Mouse (Mus musculus): ENCODE results near the gene Eml5. TPM values are rescaled to one million over a fixed set of nuclear protein-coding genes. Genes with fewer than 3 reads are reported as not detected.
A peak's percentile ranks its signal among the peaks of the same experiment; 100 is the strongest.

Gene Eml5
- polyA plus RNA-seq (2015; fragmentation: Nextera tagmentation; extraction: Ambion mirVana), result 3.0 and 3.4 TPM in 2 replicates

- Histone ChIP-seq H3K27me3 (peaks cover 11% of the 10 kb centered on the region; the same call in 1 of the 2 replicates), H3K4me2 (replicated peaks) (peak within 1 kb of the TSS; percentile 95), H3K9ac (peak within 1 kb of the TSS; percentile 31), H3K27ac (replicated peaks) (no peak within 1 kb of the TSS), H3K9me3 (replicated peaks) (no peaks in the 10 kb centered on the region), H3K36me3 (no peaks in the 10 kb centered on the region), H3K4me1 (peaks cover 5% of the 10 kb centered on the region; the same call in 1 of the 2 replicates), H3K4me3 (replicated peaks) (peak within 1 kb of the TSS; percentile 70)
- under 1% methylated on average over 77 of the region's 101 CpGs for WGBS
- peak; percentile 87 for ATAC-seq (ENCODE audit: insufficient number of reproducible peaks, low FRiP score, low TSS enrichment, low read depth)
Measured at GRCm38 (mm10) chr12:98900881-98901801, at the start of gene Eml5. Gene Eml5, minus strand, starts transcription at chr12:98901484.

GRCm38 (mm10) chr12:98932856-98933255 lies 31.6 kb upstream of the Eml5 start:
- ATAC-seq (ENCODE audit: insufficient number of reproducible peaks, low FRiP score, low TSS enrichment, low read depth), result no peak
- 72% methylated on average over 1 of the region's 1 CpGs for WGBS

GRCm38 (mm10) chr12:98932441-98932840 lies 31.2 kb upstream of the Eml5 start:
- Histone ChIP-seq H3K9me3 (replicated peaks) (no peaks in the 10 kb centered on the region; the same call in 1 of the 2 replicates), H3K4me2 (replicated peaks) (no peak overlapping the region), H3K9ac (no peak overlapping the region), H3K27me3 (no peaks in the 10 kb centered on the region), H3K4me3 (replicated peaks) (no peak overlapping the region), H3K27ac (replicated peaks) (no peak overlapping the region), H3K36me3 (no peaks in the 10 kb centered on the region), H3K4me1 (no peaks in the 10 kb centered on the region)
- ATAC-seq (ENCODE audit: insufficient number of reproducible peaks, low FRiP score, low TSS enrichment, low read depth), result no peak
- WGBS, result 67% methylated on average over 4 of the region's 4 CpGs

More at GRCm38 (mm10) chr12:98932856-98933255, 31.6 kb upstream of the Eml5 start:
- no peak overlapping the region for H3K27ac ChIP-seq (replicated peaks)
- H3K9me3 ChIP-seq (replicated peaks), result no peaks in the 10 kb centered on the region; the same call in 1 of the 2 replicates
- H3K36me3 ChIP-seq, result no peaks in the 10 kb centered on the region
- no peak overlapping the region for H3K4me3 ChIP-seq (replicated peaks)
- H3K27me3 ChIP-seq, result no peaks in the 10 kb centered on the region
- H3K4me1 ChIP-seq, result no peaks in the 10 kb centered on the region
- H3K4me2 ChIP-seq (replicated peaks), result no peak overlapping the region
- H3K9ac ChIP-seq, result no peak overlapping the region

GRCm38 (mm10) chr12:98931174-98931573 lies 29.9 kb upstream of the Eml5 start:
- H3K27me3 ChIP-seq, result no peaks in the 10 kb centered on the region
- H3K9me3 ChIP-seq (replicated peaks), result no peaks in the 10 kb centered on the region; the same call in 1 of the 2 replicates
- no peaks in the 10 kb centered on the region for H3K36me3 ChIP-seq
- no peak overlapping the region for H3K4me3 ChIP-seq (replicated peaks)
- no peak for ATAC-seq (ENCODE audit: insufficient number of reproducible peaks, low FRiP score, low TSS enrichment, low read depth)
- 87% methylated on average over 4 of the region's 4 CpGs for WGBS
- no peak overlapping the region for H3K27ac ChIP-seq (replicated peaks)
- H3K4me1 ChIP-seq, result no peaks in the 10 kb centered on the region
- no peak overlapping the region for H3K4me2 ChIP-seq (replicated peaks)
- no peak overlapping the region for H3K9ac ChIP-seq

GRCm38 (mm10) chr12:98920194-98920991 lies 19.1 kb upstream of the Eml5 start, which contains the start of gene Ttc8:
Gene Ttc8, plus strand, starts transcription at chr12:98920574.
- peak within 1 kb of the TSS; percentile 74 for H3K9ac ChIP-seq
- H3K27ac ChIP-seq (replicated peaks), result peak within 1 kb of the TSS; percentile 71
- peak within 1 kb of the TSS; percentile 82 for H3K4me2 ChIP-seq (replicated peaks)
- WGBS, result 0% methylated on average over 35 of the region's 35 CpGs
- no peaks in the 10 kb centered on the region for H3K36me3 ChIP-seq
- peak within 1 kb of the TSS; percentile 75 for H3K4me3 ChIP-seq (replicated peaks)
- ATAC-seq (ENCODE audit: insufficient number of reproducible peaks, low FRiP score, low TSS enrichment, low read depth), result peak; percentile 98
- no peaks in the 10 kb centered on the region for H3K27me3 ChIP-seq
- no peaks in the 10 kb centered on the region for H3K9me3 ChIP-seq (replicated peaks)
- no peaks in the 10 kb centered on the region; the same call in 1 of the 2 replicates for H3K4me1 ChIP-seq

- Histone ChIP-seq H3K36me3 (no peaks in the 10 kb centered on the region), H3K27ac (replicated peaks) (no peak overlapping the region), H3K9me3 (replicated peaks) (no peaks in the 10 kb centered on the region), H3K4me3 (replicated peaks) (no peak overlapping the region), H3K27me3 (no peaks in the 10 kb centered on the region), H3K4me1 (no peaks in the 10 kb centered on the region), H3K9ac (no peak overlapping the region), H3K4me2 (replicated peaks) (no peak overlapping the region)
- no peak for ATAC-seq (ENCODE audit: insufficient number of reproducible peaks, low FRiP score, low TSS enrichment, low read depth)
- 60% methylated on average over 9 of the region's 9 CpGs for WGBS
Measured at GRCm38 (mm10) chr12:98910096-98910495, 8.8 kb upstream of the Eml5 start.

GRCm38 (mm10) chr12:98905466-98905865 lies 4.2 kb upstream of the Eml5 start:
- ATAC-seq (ENCODE audit: insufficient number of reproducible peaks, low FRiP score, low TSS enrichment, low read depth), result no peak
- Histone ChIP-seq H3K4me2 (replicated peaks) (no peak overlapping the region), H3K4me1 (peaks cover 1% of the 10 kb centered on the region; the same call in 1 of the 2 replicates), H3K9ac (no peak overlapping the region), H3K27me3 (peaks cover under 1% of the 10 kb centered on the region; the same call in 1 of the 2 replicates), H3K36me3 (no peaks in the 10 kb centered on the region), H3K9me3 (replicated peaks) (no peaks in the 10 kb centered on the region), H3K27ac (replicated peaks) (no peak overlapping the region), H3K4me3 (replicated peaks) (no peak overlapping the region)
- 69% methylated on average over 5 of the region's 5 CpGs for WGBS

GRCm38 (mm10) chr12:98900341-98900880 lies 873 bp downstream of the Eml5 start:
- 2% methylated on average over 30 of the region's 31 CpGs for WGBS
- peaks cover 11% of the 10 kb centered on the region; the same call in 1 of the 2 replicates for H3K27me3 ChIP-seq
- peak; percentile 8; the same call in 1 of the 2 replicates for ATAC-seq (ENCODE audit: insufficient number of reproducible peaks, low FRiP score, low TSS enrichment, low read depth)

GRCm38 (mm10) chr12:98899676-98900075 lies 1.6 kb downstream of the Eml5 start:
- Histone ChIP-seq H3K4me3 (replicated peaks) (no peak overlapping the region), H3K9me3 (replicated peaks) (no peaks in the 10 kb centered on the region), H3K27me3 (peaks cover 11% of the 10 kb centered on the region; the same call in 1 of the 2 replicates), H3K36me3 (no peaks in the 10 kb centered on the region), H3K9ac (no peak overlapping the region), H3K27ac (replicated peaks) (no peak overlapping the region), H3K4me2 (replicated peaks) (0 out of 2 replicates have a peak overlapping the region, but pooled peaks have one; percentile 95), H3K4me1 (peaks cover 5% of the 10 kb centered on the region; the same call in 1 of the 2 replicates)
- WGBS, result 42% methylated on average over 6 of the region's 6 CpGs
- no peak for ATAC-seq (ENCODE audit: insufficient number of reproducible peaks, low FRiP score, low TSS enrichment, low read depth)

More at GRCm38 (mm10) chr12:98900341-98900880, 873 bp downstream of the Eml5 start:
- Histone ChIP-seq H3K4me2 (replicated peaks) (peak overlapping the region; percentile 95), H3K27ac (replicated peaks) (no peak overlapping the region), H3K9me3 (replicated peaks) (no peaks in the 10 kb centered on the region), H3K36me3 (no peaks in the 10 kb centered on the region), H3K4me1 (peaks cover 5% of the 10 kb centered on the region; the same call in 1 of the 2 replicates), H3K4me3 (replicated peaks) (peak overlapping the region; percentile 70), H3K9ac (peak overlapping the region; percentile 31; the same call in 1 of the 2 replicates)

GRCm38 (mm10) chr12:98896761-98897160 lies 4.5 kb downstream of the Eml5 start:
- peaks cover 11% of the 10 kb centered on the region; the same call in 1 of the 2 replicates for H3K27me3 ChIP-seq
- ATAC-seq (ENCODE audit: insufficient number of reproducible peaks, low FRiP score, low TSS enrichment, low read depth), result no peak
- no peak overlapping the region for H3K27ac ChIP-seq (replicated peaks)
- H3K9ac ChIP-seq, result no peak overlapping the region
- H3K9me3 ChIP-seq (replicated peaks), result no peaks in the 10 kb centered on the region
- H3K4me2 ChIP-seq (replicated peaks), result no peak overlapping the region
- H3K4me3 ChIP-seq (replicated peaks), result no peak overlapping the region
- peaks cover 5% of the 10 kb centered on the region; the same call in 1 of the 2 replicates for H3K4me1 ChIP-seq
- no peaks in the 10 kb centered on the region for H3K36me3 ChIP-seq
- WGBS, result 43% methylated on average over 1 of the region's 1 CpGs

All from embryonic facial prominence, embryonic 15.5 days (tissue).